Mouse (Mus musculus) ES-CJ7 (cell line): ENCODE results near the gene Crybg2.

Experiments
- DNase-seq: peaks from one replicate; pipeline ENCODE4 v3.0.0; 2011; ENCODE audit warnings: low read depth, low spot score

Crybg2 gene

GRCm38 (mm10) chr4:134120192-134120805 lies 59.7 kb downstream of the Crybg2 start:
- peak; percentile 45 for DNase-seq

GRCm38 (mm10) chr4:134120916-134121315 lies 60.3 kb downstream of the Crybg2 start:
- no peak for DNase-seq

- no peak for DNase-seq
Measured at GRCm38 (mm10) chr4:134121571-134121970, 61.0 kb downstream of the Crybg2 start.

GRCm38 (mm10) chr4:134122281-134122680 lies 61.7 kb downstream of the Crybg2 start:
- no peak for DNase-seq

- no peak for DNase-seq
Measured at GRCm38 (mm10) chr4:134123147-134123546, 62.5 kb downstream of the Crybg2 start.

GRCm38 (mm10) chr4:134123680-134124551 lies 63.3 kb downstream of the Crybg2 start:
- peak; percentile 81 for DNase-seq

- no peak for DNase-seq
Measured at GRCm38 (mm10) chr4:134125383-134126060, 64.9 kb downstream of the Crybg2 start.

- no peak for DNase-seq
Measured at GRCm38 (mm10) chr4:134126300-134127120, 65.9 kb downstream of the Crybg2 start.

- DNase-seq, result no peak
Measured at GRCm38 (mm10) chr4:134127121-134127455, 66.5 kb downstream of the Crybg2 start.

GRCm38 (mm10) chr4:134127793-134128192 lies 67.2 kb downstream of the Crybg2 start:
- no peak for DNase-seq

GRCm38 (mm10) chr4:134128221-134128982 lies 67.8 kb downstream of the Crybg2 start, which contains the start of gene Sh3bgrl3:
TSS of gene Sh3bgrl3 (minus strand) at chr4:134128789.
- peak; percentile 78 for DNase-seq

- peak; percentile 62 for DNase-seq
Measured at GRCm38 (mm10) chr4:134128983-134129362, 68.4 kb downstream of the Crybg2 start.

GRCm38 (mm10) chr4:134129482-134129881 lies 68.9 kb downstream of the Crybg2 start:
- no peak for DNase-seq

GRCm38 (mm10) chr4:134132117-134132516 lies 71.5 kb downstream of the Crybg2 start:
- no peak for DNase-seq

GRCm38 (mm10) chr4:134132519-134133095 lies 72.0 kb downstream of the Crybg2 start:
- DNase-seq, result no peak

- DNase-seq, result no peak
Measured at GRCm38 (mm10) chr4:134136280-134136926, 75.8 kb downstream of the Crybg2 start.

GRCm38 (mm10) chr4:134138857-134139256 lies 78.2 kb downstream of the Crybg2 start:
- DNase-seq, result peak; percentile 57
